Mouse (Mus musculus) CH12.LX (cell line): ENCODE results near the gene Myom1. TPM values are rescaled to one million over a fixed set of nuclear protein-coding genes. Genes with fewer than 3 reads are reported as not detected.

Experiments
- DNase-seq: peaks from one replicate; pipeline ENCODE4 v3.0.0-alpha.2; 2013; ENCODE audit errors: extremely low read depth
- H3K27ac ChIP-seq: 2 replicates; pipeline ENCODE4 v1.5.1; 2012; ENCODE audit warnings: low read depth, mild to moderate bottlenecking, control low read depth, moderate library complexity; ENCODE audit not compliant: insufficient read depth
- H3K27me3 ChIP-seq: replicated peaks from 2 replicates; pipeline ENCODE3; 2012; ENCODE audit warnings: inconsistent platforms
- H3K36me3 ChIP-seq, 2 experiments: replicated peaks in 1 of 2; 2 replicates each; pipeline versions ENCODE3 to v1.6.1; 2012; ENCODE audit warnings: inconsistent platforms in 1 of 2, low read length in 1 of 2, mild to moderate bottlenecking in 1 of 2, mixed read lengths in 1 of 2, moderate library complexity in 1 of 2; ENCODE audit not compliant: control insufficient read depth in 1 of 2, insufficient read depth in 1 of 2
- H3K4me1 ChIP-seq, 2 experiments: 2 replicates each; pipeline ENCODE4 v1.6.1; 2012; ENCODE audit warnings: inconsistent platforms in 1 of 2, moderate library complexity in 1 of 2; ENCODE audit not compliant: insufficient read depth in 2 of 2, control insufficient read depth in 1 of 2
- H3K4me2 ChIP-seq: 2 replicates; pipeline ENCODE4 v1.6.1; 2012; ENCODE audit warnings: low read depth, mild to moderate bottlenecking, control low read depth; ENCODE audit not compliant: poor library complexity, insufficient read depth, severe bottlenecking
- H3K4me3 ChIP-seq, 3 experiments: fragments of 150-350 bp in 1 of 3; sonication (generic) in 1 of 3; replicated peaks in 1 of 3; 2 replicates each; pipeline versions ENCODE3 to v1.5.1; 2011 to 2012; ENCODE audit warnings: low read depth in 2 of 3, low read length in 2 of 3, mild to moderate bottlenecking in 2 of 3, moderate library complexity in 2 of 3, control low read depth in 1 of 3, improper control_type of control experiment in 1 of 3, inconsistent platforms in 1 of 3, mixed read lengths in 1 of 3; ENCODE audit not compliant: poor library complexity in 1 of 3
- H3K79me2 ChIP-seq: replicated peaks from 2 replicates; pipeline ENCODE4 v1.6.1; 2012; ENCODE audit warnings: mild to moderate bottlenecking, moderate library complexity; ENCODE audit not compliant: control insufficient read depth, poor library complexity, insufficient read depth, severe bottlenecking; ENCODE audit errors: extremely low read depth
- H3K9ac ChIP-seq: 2 replicates; pipeline ENCODE4 v1.6.1; 2012; ENCODE audit warnings: low read depth, mild to moderate bottlenecking, control low read depth, moderate library complexity; ENCODE audit not compliant: insufficient read depth
- H3K9me3 ChIP-seq: replicated peaks from 2 replicates; pipeline ENCODE3; 2012; ENCODE audit warnings: low read length, inconsistent platforms, mixed read lengths
- CHD1 ChIP-seq: IDR thresholded peaks from 2 replicates; pipeline ENCODE4 v1.6.1; 2012; ENCODE audit warnings: low read depth, low read length, improper control_type of control experiment, inconsistent platforms
- E2F4 ChIP-seq: IDR thresholded peaks from 2 replicates; pipeline ENCODE4 v1.6.1; 2011; ENCODE audit warnings: low read depth, low read length, improper control_type of control experiment; ENCODE audit not compliant: insufficient replicate concordance
- ELF1 ChIP-seq: IDR thresholded peaks from 2 replicates; pipeline ENCODE4 v1.6.1; 2014; ENCODE audit warnings: low read depth, mild to moderate bottlenecking, inconsistent platforms, low read length, improper control_type of control experiment
- EP300 ChIP-seq: IDR thresholded peaks from 2 replicates; pipeline ENCODE4 v1.6.1; 2011; ENCODE audit warnings: low read length, improper control_type of control experiment
- ETS1 ChIP-seq: conservative IDR thresholded peaks from 2 replicates; pipeline ENCODE4 v1.6.1; 2012; ENCODE audit warnings: low read depth, mild to moderate bottlenecking, inconsistent platforms, low read length, improper control_type of control experiment, moderate library complexity
- GABPA ChIP-seq: IDR thresholded peaks from 2 replicates; pipeline ENCODE4 v1.6.1; 2012; ENCODE audit warnings: low read depth, low read length, improper control_type of control experiment, inconsistent platforms; ENCODE audit not compliant: insufficient replicate concordance
- IRF4 ChIP-seq: IDR thresholded peaks from 2 replicates; pipeline ENCODE4 v1.6.1; 2014; ENCODE audit warnings: low read depth, mild to moderate bottlenecking, inconsistent platforms, low read length, improper control_type of control experiment
- JUN ChIP-seq: IDR thresholded peaks from 2 replicates; pipeline ENCODE4 v1.6.1; 2011; ENCODE audit warnings: low read depth, mild to moderate bottlenecking, low read length, improper control_type of control experiment, moderate library complexity; ENCODE audit not compliant: insufficient read depth
- MAFK ChIP-seq: IDR thresholded peaks from 2 replicates; pipeline ENCODE4 v1.6.1; 2011; ENCODE audit warnings: low read length, improper control_type of control experiment; ENCODE audit not compliant: insufficient replicate concordance
- MYC ChIP-seq: IDR thresholded peaks from 2 replicates; pipeline ENCODE4 v1.6.1; 2011; ENCODE audit warnings: low read depth, mild to moderate bottlenecking, improper control_type of control experiment, low read length
- NELFE ChIP-seq: IDR thresholded peaks from 2 replicates; pipeline ENCODE4 v1.6.1; 2011; ENCODE audit warnings: low read depth, low read length, improper control_type of control experiment
- NRF1 ChIP-seq: IDR thresholded peaks from 2 replicates; pipeline ENCODE4 v1.6.1; 2014; ENCODE audit warnings: low read depth, mild to moderate bottlenecking, inconsistent platforms, low read length, improper control_type of control experiment, moderate library complexity
- POLR2A ChIP-seq: IDR thresholded peaks from 2 replicates; pipeline ENCODE4 v1.6.1; 2011; ENCODE audit warnings: low read depth, mild to moderate bottlenecking, improper control_type of control experiment, low read length
- POLR2AphosphoS2 ChIP-seq: IDR thresholded peaks from 2 replicates; pipeline ENCODE4 v1.6.1; 2011; ENCODE audit warnings: low read depth, low read length, improper control_type of control experiment
- RAD21 ChIP-seq: IDR thresholded peaks from 2 replicates; pipeline ENCODE4 v1.6.1; 2011; ENCODE audit warnings: low read depth, mild to moderate bottlenecking, low read length, improper control_type of control experiment, moderate library complexity
- SIN3A ChIP-seq: IDR thresholded peaks from 2 replicates; pipeline ENCODE4 v1.6.1; 2012; ENCODE audit warnings: low read length, improper control_type of control experiment, inconsistent platforms
- TBP ChIP-seq: conservative IDR thresholded peaks from 2 replicates; pipeline ENCODE4 v1.6.1; 2011; ENCODE audit warnings: low read depth, low read length, improper control_type of control experiment
- TCF12 ChIP-seq: IDR thresholded peaks from 2 replicates; pipeline ENCODE4 v1.6.1; 2014; ENCODE audit warnings: low read depth, mild to moderate bottlenecking, inconsistent platforms, low read length, improper control_type of control experiment
- ZC3H11A ChIP-seq: IDR thresholded peaks from 2 replicates; pipeline ENCODE4 v1.6.1; 2012; ENCODE audit warnings: low read depth, mild to moderate bottlenecking, inconsistent platforms, low read length, improper control_type of control experiment
- dilution Hi-C: fragments of 300-500 bp; cut with MboI; formaldehyde crosslinking; loops from 2 replicates; pipeline ENCODE4 v1.14.3; 2020; ENCODE audit warnings: low sequenced_read_pairs; ENCODE audit not compliant: extremely low pct_unique_long_range_greater_than_20kb, extremely low pct_ligation_motif_present
- in situ Hi-C: fragments of 300-500 bp; cut with MboI; formaldehyde crosslinking; loops from 3 replicates; pipeline ENCODE4 v1.14.3; 2019; ENCODE audit warnings: low sequenced_read_pairs, low pct_ligation_motif_present, low pct_unique_long_range_greater_than_20kb, mixed read lengths
- polyA plus RNA-seq: library from polyadenylated mRNA; unstranded; fragments of >175 nt; gene quantifications from 2 replicates; pipeline ENCODE4 v1.2.1, GENCODE M21; 2012; ENCODE audit warnings: low read depth; ENCODE audit not compliant: insufficient read length
- total RNA-seq, 2 experiments: library from RNA; depleted of rRNA; stranded (reverse); fragments of 300-350 nt in 1 of 2; fragments of >200 nt in 1 of 2; gene quantifications; 2 replicates each; pipeline ENCODE4 v1.2.3; 2012 to 2014

The Myom1 gene
- total and polyA plus RNA-seq, 3 experiments: 0.26 to 0.93 (median 0.55) TPM

DNA sequence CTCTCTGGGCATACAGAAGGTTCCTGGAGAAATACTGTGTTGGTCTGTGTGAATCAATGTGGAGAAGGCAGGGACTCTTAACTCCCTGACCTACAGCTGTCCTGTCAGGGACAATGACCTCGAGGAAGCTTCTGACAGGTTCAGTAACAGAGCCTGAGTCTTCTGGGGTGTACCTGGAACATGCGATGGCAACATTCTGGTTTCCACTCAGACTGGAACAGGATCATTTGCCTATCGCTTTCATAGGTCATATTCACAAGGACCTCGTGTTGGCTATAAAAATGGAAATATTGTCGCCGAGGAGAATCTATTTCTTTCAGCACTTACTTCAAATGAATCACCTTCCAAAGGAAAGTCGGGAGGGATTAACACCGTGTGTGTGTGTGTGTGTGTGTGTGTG lies 23.5 kb downstream of the Myom1 start:
- Histone ChIP-seq H3K9me3 (no peaks in the 10 kb centered on the region), H3K4me2 (no peak overlapping the region), H3K79me2 (no peaks in the 10 kb centered on the region), H3K36me3 (no peaks in the 10 kb centered on the region), H3K4me3 (no peak overlapping the region), H3K27me3 (no peaks in the 10 kb centered on the region), H3K27ac (no peak overlapping the region), H3K9ac (no peak overlapping the region), H3K4me1 (no peaks in the 10 kb centered on the region)
- no peak for DNase-seq
- in situ Hi-C loops: no loop called here
- dilution Hi-C loops: no loop called here
- TF ChIP-seq E2F4 (no peak), NRF1 (no peak)

DNA sequence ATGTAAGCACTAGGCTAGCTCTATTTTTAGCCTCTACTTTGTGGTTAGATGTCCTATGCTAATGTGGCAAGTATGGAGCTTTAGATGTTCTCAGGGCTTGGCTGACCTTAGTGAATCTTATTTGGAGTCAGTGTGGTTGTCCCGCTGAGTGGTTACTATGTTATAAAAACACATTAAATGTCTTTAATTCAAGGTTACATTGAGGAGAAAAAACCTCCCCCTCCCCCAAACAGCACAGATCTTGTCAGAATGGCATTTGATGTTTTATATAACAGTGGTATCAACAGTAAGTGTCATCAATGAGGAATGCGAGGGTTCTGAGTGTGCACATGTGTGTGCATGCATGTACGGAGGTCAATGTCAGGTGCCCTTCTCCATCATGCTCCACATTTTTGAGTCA lies 24.8 kb downstream of the Myom1 start:
- dilution Hi-C loops (no loop called here), in situ Hi-C loops (no loop called here)
- Histone ChIP-seq H3K27me3 (no peaks in the 10 kb centered on the region), H3K36me3 (no peaks in the 10 kb centered on the region), H3K4me1 (no peaks in the 10 kb centered on the region), H3K79me2 (no peaks in the 10 kb centered on the region), H3K4me3 (no peak overlapping the region), H3K4me2 (no peak overlapping the region), H3K27ac (no peak overlapping the region), H3K9ac (no peak overlapping the region), H3K9me3 (no peaks in the 10 kb centered on the region)
- DNase-seq: no peak
- TF ChIP-seq EP300: no peak
- TF ChIP-seq RAD21: no peak
- no peak for TF ChIP-seq JUN
- no peak for TF ChIP-seq NELFE
- TF ChIP-seq SIN3A: no peak
- no peak for TF ChIP-seq ZC3H11A
- no peak for TF ChIP-seq MYC
- no peak for TF ChIP-seq POLR2AphosphoS2
- TF ChIP-seq TCF12: no peak
- no peak for TF ChIP-seq MAFK
- TF ChIP-seq TBP: no peak
- TF ChIP-seq ETS1: no peak
- no peak for TF ChIP-seq POLR2A
- TF ChIP-seq CHD1: no peak
- no peak for TF ChIP-seq IRF4
- TF ChIP-seq GABPA: no peak
- no peak for TF ChIP-seq ELF1
